Mouse (Mus musculus) MEL (cell line): ENCODE results near the gene Ppp1r14c.

Experiments used
- CTCF ChIP-seq, 3 experiments: IDR thresholded peaks in 2 of 3; conservative IDR thresholded peaks in 1 of 3; 2 replicates each; pipeline ENCODE4 v1.5.1; 2011 to 2012; ENCODE audit warnings: low read length in 3 of 3, low read depth in 2 of 3, mild to moderate bottlenecking in 2 of 3, improper control_type of control experiment in 1 of 3, inconsistent platforms in 1 of 3, mixed read lengths in 1 of 3, moderate library complexity in 1 of 3; ENCODE audit not compliant: control insufficient read depth in 1 of 3, insufficient read depth in 1 of 3, poor library complexity in 1 of 3, severe bottlenecking in 1 of 3
- GATA1 ChIP-seq: IDR thresholded peaks from 2 replicates; pipeline ENCODE4 v1.6.1; 2011; ENCODE audit warnings: low read depth, low read length, improper control_type of control experiment
- NRF1 ChIP-seq: IDR thresholded peaks from 2 replicates; pipeline ENCODE4 v1.6.1; 2014; ENCODE audit warnings: low read depth, mild to moderate bottlenecking, inconsistent platforms, low read length, improper control_type of control experiment, moderate library complexity; ENCODE audit not compliant: poor library complexity, insufficient read depth, severe bottlenecking
- ZMIZ1 ChIP-seq: IDR thresholded peaks from 2 replicates; pipeline ENCODE4 v1.6.1; 2012; ENCODE audit warnings: low read depth, mild to moderate bottlenecking, inconsistent platforms, low read length, improper control_type of control experiment, moderate library complexity

GRCm38 (mm10) chr10:3334570-3334969 lies 31.3 kb upstream of the Ppp1r14c start:
- TF ChIP-seq GATA1 (no peak), ZMIZ1 (no peak), CTCF (IDR thresholded peaks at IDR 0.05 in 2 of 3, conservative IDR thresholded peaks at IDR 0.05 in 1 of 3; ENCODE audit: control insufficient read depth in 1 of 3, insufficient read depth in 1 of 3, low read depth in 2 of 3, low read length in 3 of 3, poor library complexity in 1 of 3, severe bottlenecking in 1 of 3) (no peak), NRF1 (no peak)
